8 mouse cellular contexts compared by ENCODE assay signal in the genomic region with DNA sequence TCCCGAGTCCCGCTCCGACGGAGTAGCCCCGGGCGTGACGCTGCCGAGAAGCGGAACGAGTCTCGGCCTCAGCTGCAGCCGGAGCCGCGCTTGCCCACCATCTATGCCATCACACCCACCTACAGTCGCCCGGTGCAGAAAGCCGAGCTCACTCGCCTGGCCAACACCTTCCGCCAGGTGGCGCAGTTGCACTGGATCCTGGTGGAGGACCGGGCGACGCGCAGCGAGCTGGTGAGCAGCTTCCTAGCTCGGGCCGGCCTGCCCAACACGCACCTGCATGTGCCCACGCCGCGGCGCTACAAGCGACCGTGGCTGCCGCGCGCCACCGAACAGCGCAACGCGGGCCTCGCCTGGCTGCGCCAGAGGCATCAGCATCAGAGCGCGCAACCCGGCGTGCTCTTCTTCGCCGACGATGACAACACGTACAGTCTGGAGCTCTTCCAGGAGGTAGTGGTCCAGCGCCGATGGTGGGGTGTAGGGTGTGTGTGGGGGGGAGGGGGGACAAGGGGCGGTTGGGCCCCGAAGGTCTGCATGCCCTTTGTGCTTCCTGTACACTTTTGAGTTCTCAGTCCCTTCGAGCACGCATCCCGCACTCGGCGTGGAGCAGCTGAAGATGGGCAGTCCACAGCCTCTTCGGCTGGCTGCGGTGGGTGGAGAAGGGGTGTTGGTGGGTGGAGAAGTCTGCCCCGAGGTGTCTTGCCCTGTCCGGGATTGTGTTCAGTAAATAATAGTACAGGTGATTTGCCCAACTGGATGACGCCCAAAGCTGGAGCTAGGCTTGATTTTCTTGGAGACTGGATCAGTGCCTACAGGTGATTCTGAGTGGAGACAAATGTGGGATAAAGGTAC. TPM values are rescaled to one million over a fixed set of nuclear protein-coding genes. Genes with fewer than 3 reads are reported as not detected.
A peak's percentile ranks its signal among the peaks of the same experiment; 100 is the strongest.
DNase-seq lines count a peak whose midpoint lies in the region; ATAC-seq and TF ChIP-seq lines count a peak whose summit lies in the region.

No protein-coding gene starts in this region.

- peak overlapping the region; percentile 86 for H3K4me3 ChIP-seq in E14TG2a.4 (replicated peaks; ENCODE audit: low read length)
- H3K4me3 ChIP-seq in forebrain, embryonic 15.5 days = peak overlapping the region; percentile 91
- peak overlapping the region; percentile 49 for H3K4me3 ChIP-seq in liver, postnatal 0 days (ENCODE audit: low read depth, low read length)

- H3K4me2 ChIP-seq in forebrain, embryonic 15.5 days (replicated peaks) = peak overlapping the region; percentile 78
- peak overlapping the region; percentile 71 for H3K4me2 ChIP-seq in liver, postnatal 0 days (ENCODE audit: low read depth, low read length)

- H3K27ac ChIP-seq in forebrain, embryonic 15.5 days (replicated peaks) = peak overlapping the region; percentile 87
- H3K27ac ChIP-seq in liver, postnatal 0 days (ENCODE audit: low read depth) = no peak overlapping the region

- H3K9ac ChIP-seq in forebrain, embryonic 15.5 days (replicated peaks) = peak overlapping the region; percentile 80
- no peak overlapping the region for H3K9ac ChIP-seq in liver, postnatal 0 days (replicated peaks)

- peak; percentile 47 for TF ChIP-seq CTCF in E14TG2a.4 (conservative IDR thresholded peaks at IDR 0.05; ENCODE audit: low read length)
- peak; percentile 95 for TF ChIP-seq CTCF in liver, postnatal 0 days (IDR thresholded peaks at IDR 0.05; ENCODE audit: low read depth)

- H3K36me3 ChIP-seq in E14TG2a.4 (ENCODE audit: insufficient read depth, low read length) = no peaks in the 10 kb centered on the region
- no peaks in the 10 kb centered on the region for H3K36me3 ChIP-seq in forebrain, embryonic 15.5 days
- no peaks in the 10 kb centered on the region for H3K36me3 ChIP-seq in liver, postnatal 0 days (replicated peaks; ENCODE audit: insufficient read depth, low read length)

- peaks cover 13% of the 10 kb centered on the region for H3K4me1 ChIP-seq in E14TG2a.4 (replicated peaks; ENCODE audit: low read depth, low read length)
- peaks cover 38% of the 10 kb centered on the region for H3K4me1 ChIP-seq in forebrain, embryonic 15.5 days
- H3K4me1 ChIP-seq in liver, postnatal 0 days (ENCODE audit: insufficient read depth) = peaks cover 14% of the 10 kb centered on the region

- H3K9me3 ChIP-seq in E14TG2a.4 (ENCODE audit: low read length) = no peaks in the 10 kb centered on the region
- no peaks in the 10 kb centered on the region for H3K9me3 ChIP-seq in forebrain, embryonic 15.5 days
- no peaks in the 10 kb centered on the region for H3K9me3 ChIP-seq in liver, postnatal 0 days (ENCODE audit: low read length)

- under 1% methylated on average over 65 of the region's 65 CpGs for WGBS in forebrain, embryonic 15.5 days
- 3% methylated on average over 64 of the region's 65 CpGs for WGBS in liver, postnatal 0 days (ENCODE audit: insufficient replicate concordance)

- no peak for TF ChIP-seq EP300 in liver, postnatal 0 days (IDR thresholded peaks at IDR 0.05; ENCODE audit: low read depth)

- peak; percentile 94 for DNase-seq in cerebellum, adult 11-12 months
- peak; percentile 34 for DNase-seq in heart, postnatal 25 days (ENCODE audit: low spot score)
- DNase-seq in layer of hippocampus, adult 11-12 months (ENCODE audit: low spot score) = peak; percentile 95
- DNase-seq in liver, postnatal 0 days = peak; percentile 89
- peak; percentile 86 for DNase-seq in testis, postnatal 14 days (ENCODE audit: low spot score)

- ATAC-seq in forebrain, embryonic 15.5 days (replicated peaks) = peak; percentile 94
- peak; percentile 77 for ATAC-seq in liver, postnatal 0 days
- ATAC-seq in neutrophil, adult 5-6 weeks (ENCODE audit: extremely low read depth, insufficient number of reproducible peaks, low FRiP score, poor library complexity, severe bottlenecking) = peak; percentile 85

- intact Hi-C loops in heart, postnatal 25 days (cut with DNase I) = loop anchor here (2.0 to 10.0 kb wide), 2 partner anchors 30 to 412 kb away; partner anchors contain the start of gene Col9a1

- H3K27me3 ChIP-seq in E14TG2a.4 (ENCODE audit: insufficient read depth, low read length) = peaks cover 74% of the 10 kb centered on the region
- peaks cover 14% of the 10 kb centered on the region; the same call in 1 of the 2 replicates for H3K27me3 ChIP-seq in forebrain, embryonic 15.5 days
- peaks cover 46% of the 10 kb centered on the region for H3K27me3 ChIP-seq in liver, postnatal 0 days (ENCODE audit: insufficient read depth, low read length)

RNA-seq across cellular contexts. Expression of gene B3gat2, which starts 1.5 kb away (rescaled TPM):
- polyA plus RNA-seq in forebrain, embryonic 15.5 days (2015; fragmentation: Nextera tagmentation; extraction: Ambion mirVana) = 11.0 and 11.3 TPM in 2 replicates
- total RNA-seq in heart, postnatal 25 days (2021) = not detected
- polyA plus RNA-seq in liver, postnatal 0 days (2015; fragmentation: Nextera tagmentation; extraction: Ambion mirVana) = 0.07 and 0.12 TPM in 2 replicates
- 0.47 and 0.74 TPM in 2 replicates for total RNA-seq in neutrophil, adult 5-6 weeks (2017)

Comparison
In these comparisons a context has a peak if more than half of its experiments do, and no peak if none do; other contexts are left out.
1. DNase-seq: peak in every context shown above with its lines; median percentile 95 in layer of hippocampus, adult 11-12 months; 94 in cerebellum, adult 11-12 months; 89 in liver, postnatal 0 days; 86 in testis, postnatal 14 days; 34 in heart, postnatal 25 days.